Mouse (Mus musculus) spleen, postnatal 36 days (tissue): ENCODE data around the gene Dctn2.
A peak's percentile ranks its signal among the peaks of the same experiment; 100 is the strongest.

Experiments used
- DNase-seq, 2 experiments: peaks; one replicate each; pipeline ENCODE4 v3.0.0; 2022; ENCODE audit warnings: low spot score in 2 of 2, mixed read lengths in 1 of 2

Gene Dctn2

GRCm38 (mm10) chr10:127266112-127267091 lies at the start of gene Dctn2:
Dctn2 (plus strand) TSS chr10:127266368.
- DNase-seq: peak; percentile 94 to 95

- DNase-seq: no peak
These were observed 49.7 kb upstream of the Dctn2 start for GRCm38 (mm10) chr10:127216456-127216855.

GRCm38 (mm10) chr10:127217177-127217576 lies 49.0 kb upstream of the Dctn2 start:
- no peak for DNase-seq

GRCm38 (mm10) chr10:127218339-127218738 lies 47.8 kb upstream of the Dctn2 start:
- no peak for DNase-seq

GRCm38 (mm10) chr10:127225213-127225612 lies 41.0 kb upstream of the Dctn2 start:
- no peak for DNase-seq

- DNase-seq: peak; percentile 53 to 59
These were observed 40.4 kb upstream of the Dctn2 start for GRCm38 (mm10) chr10:127225732-127226131.

GRCm38 (mm10) chr10:127226318-127226895 lies 39.8 kb upstream of the Dctn2 start:
- DNase-seq: no peak

- no peak for DNase-seq
These were observed 39.0 kb upstream of the Dctn2 start for GRCm38 (mm10) chr10:127227163-127227562.

- DNase-seq: peak; percentile 42 to 73
These were observed 37.3 kb upstream of the Dctn2 start for GRCm38 (mm10) chr10:127228897-127229296.

- no peak for DNase-seq
These were observed 35.5 kb upstream of the Dctn2 start for GRCm38 (mm10) chr10:127230693-127231092.

GRCm38 (mm10) chr10:127231741-127232140 lies 34.4 kb upstream of the Dctn2 start:
- DNase-seq: no peak

- DNase-seq: no peak
These were observed 33.0 kb upstream of the Dctn2 start for GRCm38 (mm10) chr10:127233141-127233540.

- DNase-seq: no peak
These were observed 29.6 kb upstream of the Dctn2 start for GRCm38 (mm10) chr10:127236541-127236940.

GRCm38 (mm10) chr10:127238241-127238824 lies 27.8 kb upstream of the Dctn2 start:
- no peak for DNase-seq

GRCm38 (mm10) chr10:127250810-127251209 lies 15.4 kb upstream of the Dctn2 start:
- no peak for DNase-seq

GRCm38 (mm10) chr10:127255625-127256345 lies 10.4 kb upstream of the Dctn2 start:
- DNase-seq: no peak

- no peak for DNase-seq
These were observed 8.4 kb upstream of the Dctn2 start for GRCm38 (mm10) chr10:127257790-127258189.

GRCm38 (mm10) chr10:127258489-127258888 lies 7.7 kb upstream of the Dctn2 start:
- DNase-seq: no peak

- no peak for DNase-seq
These were observed 4.2 kb upstream of the Dctn2 start for GRCm38 (mm10) chr10:127261706-127262547.

GRCm38 (mm10) chr10:127262548-127263398 lies 3.4 kb upstream of the Dctn2 start, which contains the start of gene Kif5a:
Kif5a (minus strand) TSS chr10:127263348.
- DNase-seq: no peak
